Mouse (Mus musculus) spleen, postnatal 10 days (tissue): ENCODE results near the gene Vmn1r30.

Experiments used
- DNase-seq, 2 experiments: peaks; one replicate each; pipeline ENCODE4 v3.0.0; 2021 to 2022; ENCODE audit warnings: low spot score in 2 of 2

Vmn1r30 gene

GRCm38 (mm10) chr6:58443285-58443684, at the start of gene Vmn1r30:
Vmn1r30 (minus strand) TSS chr6:58443385.
- no peak for DNase-seq

GRCm38 (mm10) chr6:58475230-58475629, 32.0 kb upstream of the Vmn1r30 start, which contains the start of gene Vmn1r31:
Vmn1r31 (minus strand) TSS chr6:58475330.
- no peak for DNase-seq
